Mouse (Mus musculus) thymus, adult 2 months (tissue): ENCODE results near the gene Racgap1. TPM values are rescaled to one million over a fixed set of nuclear protein-coding genes. Genes with fewer than 3 reads are reported as not detected.
A peak's percentile ranks its signal among the peaks of the same experiment; 100 is the strongest.

Source experiments
- DNase-seq: peaks from one replicate; pipeline ENCODE4 v3.0.0; 2021
- H3K27ac ChIP-seq: fragments of 200-500 bp; 2 replicates; pipeline ENCODE4 v1.5.1; 2012; ENCODE audit warnings: low read length, control low read depth; ENCODE audit not compliant: control insufficient read depth, insufficient read depth
- H3K27me3 ChIP-seq: fragments of 200-500 bp; 2 replicates; pipeline ENCODE4 v1.6.1; 2012; ENCODE audit warnings: mild to moderate bottlenecking, low read length, moderate library complexity, mixed read lengths; ENCODE audit not compliant: control insufficient read depth, insufficient read depth
- H3K36me3 ChIP-seq: fragments of 200-500 bp; 2 replicates; pipeline ENCODE4 v1.6.1; 2012; ENCODE audit warnings: mild to moderate bottlenecking, low read length, moderate library complexity; ENCODE audit not compliant: control insufficient read depth, insufficient read depth
- H3K4me1 ChIP-seq: fragments of 200-500 bp; replicated peaks from 2 replicates; pipeline ENCODE4 v1.6.1; 2012; ENCODE audit warnings: low read length; ENCODE audit not compliant: control insufficient read depth, insufficient read depth
- H3K4me3 ChIP-seq: fragments of 200-500 bp; 2 replicates; pipeline ENCODE4 v1.5.1; 2012; ENCODE audit warnings: mild to moderate bottlenecking, low read length, control low read depth, moderate library complexity; ENCODE audit not compliant: control insufficient read depth, insufficient read depth
- CTCF ChIP-seq: fragments of 200-500 bp; IDR thresholded peaks from 2 replicates; pipeline ENCODE4 v1.5.1; 2012; ENCODE audit warnings: mild to moderate bottlenecking, control low read depth, low read length, moderate library complexity, borderline replicate concordance; ENCODE audit not compliant: control insufficient read depth, poor library complexity, insufficient read depth; ENCODE audit errors: extremely low read depth
- POLR2A ChIP-seq: fragments of 200-500 bp; IDR thresholded peaks from 2 replicates; pipeline ENCODE4 v1.6.1; 2012; ENCODE audit warnings: mild to moderate bottlenecking, low read length, control low read depth, moderate library complexity; ENCODE audit not compliant: control insufficient read depth, poor library complexity, insufficient read depth; ENCODE audit errors: extremely low read depth
- WGBS: fragments of 180-500 bp; shearing (Covaris S2); methylation state at CpG from one replicate; pipeline ENCODE4 v1.1.7; 2018; 5-methylcytosine and 5-hydroxymethylcytosine counted together
- polyA plus RNA-seq: library from polyadenylated mRNA; depleted of rRNA; stranded (reverse); fragments of >200 nt; gene quantifications from 2 replicates; pipeline ENCODE4 v1.2.3, GENCODE M21; 2012

The Racgap1 gene
- polyA plus RNA-seq, 1 experiment: 80.2 TPM

GRCm38 (mm10) chr15:99690924-99691323, 39.5 kb upstream of the Racgap1 start:
- TF ChIP-seq POLR2A (no peak), CTCF (no peak)
- no peaks in the 10 kb centered on the region for H3K36me3 ChIP-seq
- no peaks in the 10 kb centered on the region for H3K4me1 ChIP-seq
- 31% methylated on average over 4 of the region's 4 CpGs for WGBS
- no peak overlapping the region for H3K4me3 ChIP-seq
- no peak overlapping the region for H3K27ac ChIP-seq
- no peaks in the 10 kb centered on the region for H3K27me3 ChIP-seq
- no peak for DNase-seq

GRCm38 (mm10) chr15:99688712-99689111, 37.3 kb upstream of the Racgap1 start:
- Histone ChIP-seq H3K27ac (no peak overlapping the region), H3K4me1 (no peaks in the 10 kb centered on the region), H3K36me3 (no peaks in the 10 kb centered on the region), H3K27me3 (no peaks in the 10 kb centered on the region), H3K4me3 (no peak overlapping the region)
- TF ChIP-seq CTCF (peak; percentile 72; the same call in 1 of the 2 replicates), POLR2A (no peak)
- peak; percentile 27 for DNase-seq
- 5% methylated on average over 4 of the region's 4 CpGs for WGBS

- 97% methylated on average over 5 of the region's 5 CpGs for WGBS
- H3K4me1 ChIP-seq: no peaks in the 10 kb centered on the region
These were observed 32.7 kb upstream of the Racgap1 start for GRCm38 (mm10) chr15:99684156-99684555.

GRCm38 (mm10) chr15:99682880-99683279, 31.4 kb upstream of the Racgap1 start:
- DNase-seq: peak; percentile 32
- no peak for TF ChIP-seq POLR2A
- no peak for TF ChIP-seq CTCF
- 94% methylated on average over 7 of the region's 7 CpGs for WGBS
- Histone ChIP-seq H3K27ac (no peak overlapping the region), H3K4me1 (no peaks in the 10 kb centered on the region), H3K27me3 (no peaks in the 10 kb centered on the region), H3K4me3 (no peak overlapping the region), H3K36me3 (no peaks in the 10 kb centered on the region)

More at GRCm38 (mm10) chr15:99684156-99684555, 32.7 kb upstream of the Racgap1 start:
- Histone ChIP-seq H3K27ac (no peak overlapping the region), H3K4me3 (no peak overlapping the region), H3K36me3 (no peaks in the 10 kb centered on the region), H3K27me3 (no peaks in the 10 kb centered on the region)
- TF ChIP-seq CTCF (no peak), POLR2A (no peak)
- DNase-seq: no peak

GRCm38 (mm10) chr15:99679008-99679407, 27.6 kb upstream of the Racgap1 start:
- no peak for DNase-seq
- no peaks in the 10 kb centered on the region for H3K4me1 ChIP-seq
- TF ChIP-seq CTCF (no peak), POLR2A (no peak)
- 88% methylated on average over 7 of the region's 7 CpGs for WGBS
- H3K36me3 ChIP-seq: no peaks in the 10 kb centered on the region
- H3K27me3 ChIP-seq: no peaks in the 10 kb centered on the region
- H3K4me3 ChIP-seq: no peak overlapping the region
- no peak overlapping the region for H3K27ac ChIP-seq

GRCm38 (mm10) chr15:99678063-99678800, 26.8 kb upstream of the Racgap1 start:
- Histone ChIP-seq H3K27ac (no peak overlapping the region), H3K36me3 (no peaks in the 10 kb centered on the region), H3K4me1 (no peaks in the 10 kb centered on the region), H3K4me3 (no peak overlapping the region), H3K27me3 (no peaks in the 10 kb centered on the region; the same call in 1 of the 2 replicates)
- peak; percentile 51 for DNase-seq
- 32% methylated on average over 13 of the region's 13 CpGs for WGBS
- TF ChIP-seq CTCF (no peak), POLR2A (no peak)
